ENCODE assay signal across 9 mouse cellular contexts in the genomic region with DNA sequence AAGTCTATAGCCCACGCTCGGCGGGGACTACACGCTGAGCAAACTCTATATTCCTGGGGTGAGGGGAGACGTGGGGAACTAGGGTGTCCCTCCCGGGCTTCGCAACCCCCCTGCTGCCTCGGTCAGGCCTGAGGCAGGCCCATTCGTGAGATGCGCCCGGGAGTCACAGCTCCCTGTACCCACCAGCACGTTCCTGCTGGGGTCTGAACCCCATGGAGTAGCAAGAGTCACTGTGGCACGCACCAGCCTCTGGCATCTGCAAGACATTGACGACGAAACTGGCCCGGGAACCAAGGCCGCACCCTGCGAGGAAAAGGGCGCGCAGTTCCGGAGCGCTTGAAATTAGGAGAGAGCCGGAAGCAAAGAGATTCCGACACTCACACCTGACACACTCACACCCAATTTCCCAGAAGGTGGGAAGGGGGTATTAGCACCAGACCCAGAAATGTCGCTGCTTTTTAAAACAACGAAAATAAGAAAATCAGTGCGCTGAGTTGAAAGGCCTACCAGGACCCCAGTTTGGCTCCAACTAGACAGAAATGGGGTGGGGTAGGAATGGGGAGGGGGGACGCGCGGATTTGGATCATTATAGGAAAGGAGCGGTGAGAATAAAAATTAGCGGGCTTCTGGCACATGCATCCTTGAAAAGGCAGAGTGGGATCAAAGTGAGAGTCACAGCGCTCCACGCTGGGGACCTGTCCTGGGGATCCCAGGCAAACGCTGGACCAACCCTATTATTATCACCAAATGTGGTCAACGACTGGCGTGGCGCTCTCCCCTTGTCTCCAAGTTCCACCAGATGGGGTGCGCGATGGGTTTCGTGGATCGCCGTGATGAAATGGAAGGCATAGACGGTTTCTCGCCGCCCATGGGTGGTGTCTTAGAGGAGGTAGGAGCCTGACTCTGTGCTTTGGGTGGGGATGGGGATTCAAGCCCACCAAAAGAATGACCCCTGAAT. TPM values are rescaled to one million over a fixed set of nuclear protein-coding genes. Genes with fewer than 3 reads are reported as not detected.
A peak's percentile ranks its signal among the peaks of the same experiment; 100 is the strongest.
DNase-seq lines count a peak whose midpoint lies in the region; ATAC-seq and TF ChIP-seq lines count a peak whose summit lies in the region.
"Had no signal": no experiment of that assay in that cellular context is flagged by ENCODE, and none has a peak within 500 bp of the region (broad histone marks: within the 10 kb centered on the region; RNA-seq: fewer than 3 reads in every experiment).

No protein-coding gene starts in this region.

- TF ChIP-seq CTCF in hindbrain, postnatal 0 days (IDR thresholded peaks at IDR 0.05; ENCODE audit: low read depth): no peak
- TF ChIP-seq CTCF in cerebellum, adult 2 months (IDR thresholded peaks at IDR 0.05; ENCODE audit: borderline replicate concordance, insufficient read depth, low read depth, low read length): no peak

- H3K36me3 ChIP-seq in embryonic facial prominence, embryonic 14.5 days (ENCODE audit: control insufficient read depth, insufficient read depth, low read length): no peaks in the 10 kb centered on the region
- no peaks in the 10 kb centered on the region for H3K36me3 ChIP-seq in hindbrain, postnatal 0 days (ENCODE audit: insufficient read depth, low read length)
- no peaks in the 10 kb centered on the region for H3K36me3 ChIP-seq in neural tube, embryonic 13.5 days

- H3K27me3 ChIP-seq in embryonic facial prominence, embryonic 14.5 days (replicated peaks; ENCODE audit: control insufficient read depth, insufficient read depth, low read length): peaks cover 75% of the 10 kb centered on the region
- peaks cover 36% of the 10 kb centered on the region for H3K27me3 ChIP-seq in hindbrain, postnatal 0 days (ENCODE audit: insufficient read depth, low read length)
- peaks cover 92% of the 10 kb centered on the region for H3K27me3 ChIP-seq in neural tube, embryonic 13.5 days
- H3K27me3 ChIP-seq in cerebellum, adult 2 months (ENCODE audit: control insufficient read depth, insufficient read depth, low read length): no peaks in the 10 kb centered on the region

- H3K9ac ChIP-seq in embryonic facial prominence, embryonic 14.5 days (ENCODE audit: low read depth, low read length): no peak overlapping the region
- H3K9ac ChIP-seq in hindbrain, postnatal 0 days (replicated peaks; ENCODE audit: low read length): peak overlapping the region; percentile 30
- H3K9ac ChIP-seq in neural tube, embryonic 13.5 days: peak overlapping the region; percentile 71

- no peak for TF ChIP-seq POLR2A in cerebellum, adult 2 months (IDR thresholded peaks at IDR 0.05; ENCODE audit: borderline replicate concordance, insufficient read depth, low read length)

- peak overlapping the region; percentile 31 for H3K4me3 ChIP-seq in embryonic facial prominence, embryonic 14.5 days (ENCODE audit: low read depth, low read length)
- H3K4me3 ChIP-seq in hindbrain, postnatal 0 days (ENCODE audit: low read length): peak overlapping the region; percentile 33
- H3K4me3 ChIP-seq in neural tube, embryonic 13.5 days: peak overlapping the region; percentile 37
- H3K4me3 ChIP-seq in cerebellum, adult 2 months (replicated peaks; ENCODE audit: insufficient read depth, low read depth, low read length): no peak overlapping the region

- no peaks in the 10 kb centered on the region for H3K9me3 ChIP-seq in embryonic facial prominence, embryonic 14.5 days (ENCODE audit: control insufficient read depth, low read length)
- no peaks in the 10 kb centered on the region for H3K9me3 ChIP-seq in hindbrain, postnatal 0 days (ENCODE audit: low read length)
- H3K9me3 ChIP-seq in neural tube, embryonic 13.5 days: no peaks in the 10 kb centered on the region

- DNase-seq in layer of hippocampus, postnatal 10 days (ENCODE audit: low spot score in 2 of 2): peak; percentile 25 to 39
- no peak for DNase-seq in layer of hippocampus, postnatal 25 days (ENCODE audit: extremely low spot score in 1 of 2, low spot score in 1 of 2)
- no peak for DNase-seq in embryonic facial prominence, embryonic 14.5 days (ENCODE audit: low spot score)
- DNase-seq in hindbrain, postnatal 0 days (ENCODE audit: low spot score): peak; percentile 21
- no peak for DNase-seq in right cerebral cortex, postnatal 14 days
- no peak for DNase-seq in cerebellum, adult 2 months
- no peak for DNase-seq in right cerebral cortex, postnatal 36 days (ENCODE audit: low spot score in 2 of 2)

- peak overlapping the region; percentile 58 for H3K4me2 ChIP-seq in embryonic facial prominence, embryonic 14.5 days (ENCODE audit: low read depth, low read length)
- peak overlapping the region; percentile 49 for H3K4me2 ChIP-seq in hindbrain, postnatal 0 days (ENCODE audit: low read depth, low read length)
- H3K4me2 ChIP-seq in neural tube, embryonic 13.5 days: peak overlapping the region; percentile 59

- H3K27ac ChIP-seq in embryonic facial prominence, embryonic 14.5 days (replicated peaks; ENCODE audit: low read depth, low read length): no peak overlapping the region
- H3K27ac ChIP-seq in hindbrain, postnatal 0 days: peak overlapping the region; percentile 78; the same call in 1 of the 2 replicates
- peak overlapping the region; percentile 87 for H3K27ac ChIP-seq in neural tube, embryonic 13.5 days (replicated peaks)
- no peak overlapping the region for H3K27ac ChIP-seq in cerebellum, adult 2 months (ENCODE audit: insufficient read depth, low read length)

- WGBS in embryonic facial prominence, embryonic 14.5 days: 5% methylated on average over 46 of the region's 46 CpGs
- 5% methylated on average over 46 of the region's 46 CpGs for WGBS in hindbrain, postnatal 0 days
- 2% methylated on average over 46 of the region's 46 CpGs for WGBS in neural tube, embryonic 13.5 days
- WGBS in cerebellum, adult 2 months: 66% methylated on average over 46 of the region's 46 CpGs

- peaks cover 37% of the 10 kb centered on the region for H3K4me1 ChIP-seq in embryonic facial prominence, embryonic 14.5 days (ENCODE audit: control insufficient read depth, insufficient read depth, low read length)
- peaks cover 15% of the 10 kb centered on the region; the same call in 1 of the 2 replicates for H3K4me1 ChIP-seq in hindbrain, postnatal 0 days (ENCODE audit: insufficient read depth, low read length)
- peaks cover 49% of the 10 kb centered on the region for H3K4me1 ChIP-seq in neural tube, embryonic 13.5 days (replicated peaks)
- peaks cover 11% of the 10 kb centered on the region for H3K4me1 ChIP-seq in cerebellum, adult 2 months (ENCODE audit: control insufficient read depth, insufficient read depth, low read length)

- ATAC-seq in embryonic facial prominence, embryonic 14.5 days (ENCODE audit: low read depth): no peak
- ATAC-seq in hindbrain, postnatal 0 days: no peak
- no peak for ATAC-seq in neural tube, embryonic 13.5 days (ENCODE audit: low read depth)

RNA-seq across cellular contexts. Expression of a gene that starts 7.2 kb away (rescaled TPM):
- 10 to 100 TPM; 16.4 to 18.1 TPM for total RNA-seq in layer of hippocampus, postnatal 10 days (2021)
- total RNA-seq in layer of hippocampus, postnatal 25 days (2021): 10 to 100 TPM; 11.3 to 15.0 TPM
- 118 and 137 TPM in 2 replicates for polyA plus RNA-seq in embryonic facial prominence, embryonic 14.5 days (2014; fragmentation: Nextera tagmentation; extraction: Ambion mirVana)
- total RNA-seq in hindbrain, postnatal 0 days (2014; rRNA removed): 57.9 and 72.8 TPM in 2 replicates
- 29.9 and 33.5 TPM in 2 replicates for polyA plus RNA-seq in hindbrain, postnatal 0 days (2015; fragmentation: Nextera tagmentation; extraction: Ambion mirVana)
- 53.6 and 58.2 TPM in 2 replicates for polyA plus RNA-seq in neural tube, embryonic 13.5 days (2015; fragmentation: Nextera tagmentation; extraction: Ambion mirVana)
- 6.4 and 12.2 TPM in 2 replicates for polyA plus RNA-seq in cerebellum, adult 2 months (2012; rRNA removed)
- total RNA-seq: neutrophil, adult 5-6 weeks had no signal

RNA-seq across cellular contexts. Expression of a gene that starts 7.2 kb away (rescaled TPM):
- total RNA-seq in layer of hippocampus, postnatal 10 days (2021): 100 to 1,000 TPM; 231 to 269 TPM
- total RNA-seq in layer of hippocampus, postnatal 25 days (2021): 100 to 1,000 TPM; 152 TPM
- polyA plus RNA-seq in embryonic facial prominence, embryonic 14.5 days (2014; fragmentation: Nextera tagmentation; extraction: Ambion mirVana): 2.5 and 3.1 TPM in 2 replicates
- total RNA-seq in hindbrain, postnatal 0 days (2014; rRNA removed): 293 and 343 TPM in 2 replicates
- polyA plus RNA-seq in hindbrain, postnatal 0 days (2015; fragmentation: Nextera tagmentation; extraction: Ambion mirVana): 15.8 and 19.2 TPM in 2 replicates
- polyA plus RNA-seq in neural tube, embryonic 13.5 days (2015; fragmentation: Nextera tagmentation; extraction: Ambion mirVana): 19.8 and 22.3 TPM in 2 replicates
- polyA plus RNA-seq in cerebellum, adult 2 months (2012; rRNA removed): 1.1 and 1.6 TPM in 2 replicates

RNA-seq across cellular contexts. Expression of a gene that starts 52.7 kb away (rescaled TPM):
- 1 to 10 TPM; 7.3 to 9.1 TPM for total RNA-seq in layer of hippocampus, postnatal 10 days (2021)
- total RNA-seq in layer of hippocampus, postnatal 25 days (2021): 10 to 100 TPM in 1 of 2 experiments, 1 to 10 TPM in 1; 8.4 to 11.0 TPM
- polyA plus RNA-seq in embryonic facial prominence, embryonic 14.5 days (2014; fragmentation: Nextera tagmentation; extraction: Ambion mirVana): 14.6 and 15.3 TPM in 2 replicates
- total RNA-seq in hindbrain, postnatal 0 days (2014; rRNA removed): 11.4 and 17.0 TPM in 2 replicates
- polyA plus RNA-seq in hindbrain, postnatal 0 days (2015; fragmentation: Nextera tagmentation; extraction: Ambion mirVana): 3.2 and 4.8 TPM in 2 replicates
- 3.4 and 4.0 TPM in 2 replicates for polyA plus RNA-seq in neural tube, embryonic 13.5 days (2015; fragmentation: Nextera tagmentation; extraction: Ambion mirVana)
- polyA plus RNA-seq in cerebellum, adult 2 months (2012; rRNA removed): 9.9 and 12.2 TPM in 2 replicates

RNA-seq across cellular contexts. Expression of a gene that starts 56.1 kb away (rescaled TPM):
- total RNA-seq in layer of hippocampus, postnatal 10 days (2021): 10 to 100 TPM; 77.5 to 80.5 TPM
- 10 to 100 TPM; 71.3 to 78.6 TPM for total RNA-seq in layer of hippocampus, postnatal 25 days (2021)
- 25.0 and 34.1 TPM in 2 replicates for polyA plus RNA-seq in embryonic facial prominence, embryonic 14.5 days (2014; fragmentation: Nextera tagmentation; extraction: Ambion mirVana)
- total RNA-seq in hindbrain, postnatal 0 days (2014; rRNA removed): 145 and 157 TPM in 2 replicates
- 136 and 141 TPM in 2 replicates for polyA plus RNA-seq in hindbrain, postnatal 0 days (2015; fragmentation: Nextera tagmentation; extraction: Ambion mirVana)
- 86.0 and 107 TPM in 2 replicates for polyA plus RNA-seq in neural tube, embryonic 13.5 days (2015; fragmentation: Nextera tagmentation; extraction: Ambion mirVana)
- polyA plus RNA-seq in cerebellum, adult 2 months (2012; rRNA removed): 98.3 and 99.1 TPM in 2 replicates

Comparison
In these comparisons a context has a peak if more than half of its experiments do, and no peak if none do; other contexts are left out.
1. DNase-seq: peak in layer of hippocampus, postnatal 10 days (2 of 2) and hindbrain, postnatal 0 days (single experiment); none in layer of hippocampus, postnatal 25 days (0 of 2), embryonic facial prominence, embryonic 14.5 days (single experiment), right cerebral cortex, postnatal 14 days (single experiment), cerebellum, adult 2 months (0 of 2) and right cerebral cortex, postnatal 36 days (0 of 2).
2. H3K27ac ChIP-seq: peak in hindbrain, postnatal 0 days (single experiment) and neural tube, embryonic 13.5 days (single experiment); none in embryonic facial prominence, embryonic 14.5 days (single experiment) and cerebellum, adult 2 months (single experiment).
3. Peak in every context shown above with its lines, with median percentiles within 50 percentile points of each other: H3K4me2 ChIP-seq.